Mouse (Mus musculus) forebrain, embryonic 15.5 days (tissue): ENCODE measurements around the gene Emc9. TPM values are rescaled to one million over a fixed set of nuclear protein-coding genes. Genes with fewer than 3 reads are reported as not detected.

Experiments used
- ATAC-seq: fragments of 200-750 bp; cut with Nextera tagmentation; replicated peaks from 2 replicates; pipeline ENCODE4 v1.8.0; 2017; ENCODE audit warnings: mild to moderate bottlenecking, moderate TSS enrichment, moderate library complexity
- H3K27ac ChIP-seq: fragments of 300-500 bp; sonication (generic); replicated peaks from 2 replicates; pipeline ENCODE4 v1.5.1; 2015; ENCODE audit warnings: mild to moderate bottlenecking, inconsistent platforms
- H3K27me3 ChIP-seq: fragments of 300-500 bp; sonication (generic); 2 replicates; pipeline ENCODE4 v1.6.1; 2015; ENCODE audit warnings: inconsistent platforms
- H3K36me3 ChIP-seq: fragments of 300-500 bp; sonication (generic); 2 replicates; pipeline ENCODE4 v1.6.1; 2015; ENCODE audit warnings: mild to moderate bottlenecking, inconsistent platforms
- H3K4me1 ChIP-seq: fragments of 300-500 bp; sonication (generic); 2 replicates; pipeline ENCODE4 v1.6.1; 2015; ENCODE audit warnings: inconsistent platforms
- H3K4me2 ChIP-seq: fragments of 300-500 bp; sonication (generic); replicated peaks from 2 replicates; pipeline ENCODE4 v1.6.1; 2015; ENCODE audit warnings: mild to moderate bottlenecking, inconsistent platforms
- H3K4me3 ChIP-seq: fragments of 300-500 bp; sonication (generic); 2 replicates; pipeline ENCODE4 v1.5.1; 2015; ENCODE audit warnings: mild to moderate bottlenecking, inconsistent platforms
- H3K9ac ChIP-seq: fragments of 300-500 bp; sonication (generic); replicated peaks from 2 replicates; pipeline ENCODE4 v1.6.1; 2015; ENCODE audit warnings: mild to moderate bottlenecking, inconsistent platforms
- H3K9me3 ChIP-seq: fragments of 300-500 bp; sonication (generic); 2 replicates; pipeline ENCODE4 v1.6.1; 2016; ENCODE audit warnings: inconsistent platforms
- WGBS: fragments of 180-500 bp; shearing (Covaris S2); methylation state at CpG from one replicate; pipeline ENCODE4 v1.1.7; 2015; ENCODE audit warnings: mixed read lengths; 5-methylcytosine and 5-hydroxymethylcytosine counted together
- polyA plus RNA-seq: library from polyadenylated mRNA; unstranded; fragments of >200 nt; fragmentation: Nextera tagmentation; extraction: Ambion mirVana; gene quantifications from 2 replicates; pipeline ENCODE4 v1.2.1, GENCODE M21; 2015

The Emc9 gene
- polyA plus RNA-seq, 1 experiment from 2014 or later, result 15.0 TPM

DNA sequence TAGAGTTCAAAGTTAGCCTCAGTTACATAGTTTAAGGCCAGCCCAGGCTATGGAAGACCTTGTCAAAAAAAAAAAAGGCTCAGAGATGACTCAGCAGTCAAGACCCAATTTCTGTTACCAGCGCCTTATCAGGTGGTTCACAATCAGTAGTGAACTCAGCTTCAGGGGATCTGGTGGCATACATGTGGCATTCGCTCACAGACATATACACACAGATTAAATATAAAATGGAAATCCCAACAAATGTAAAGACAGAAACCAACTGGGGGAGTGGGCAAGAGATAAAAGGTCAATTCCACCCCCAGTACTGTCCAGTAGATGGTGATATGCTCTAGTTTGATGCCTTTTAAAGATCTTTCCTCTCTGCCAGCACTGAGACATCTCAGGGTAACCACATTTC lies 1.0 kb upstream of the Emc9 start:
- Histone ChIP-seq H3K9ac (no peak overlapping the region), H3K9me3 (no peaks in the 10 kb centered on the region), H3K4me3 (no peak overlapping the region), H3K27me3 (no peaks in the 10 kb centered on the region), H3K27ac (no peak overlapping the region), H3K36me3 (no peaks in the 10 kb centered on the region; the same call in 1 of the 2 replicates), H3K4me2 (no peak overlapping the region), H3K4me1 (peaks cover 28% of the 10 kb centered on the region)
- no peak for ATAC-seq
- WGBS, result 94% methylated on average over 2 of the region's 2 CpGs

DNA sequence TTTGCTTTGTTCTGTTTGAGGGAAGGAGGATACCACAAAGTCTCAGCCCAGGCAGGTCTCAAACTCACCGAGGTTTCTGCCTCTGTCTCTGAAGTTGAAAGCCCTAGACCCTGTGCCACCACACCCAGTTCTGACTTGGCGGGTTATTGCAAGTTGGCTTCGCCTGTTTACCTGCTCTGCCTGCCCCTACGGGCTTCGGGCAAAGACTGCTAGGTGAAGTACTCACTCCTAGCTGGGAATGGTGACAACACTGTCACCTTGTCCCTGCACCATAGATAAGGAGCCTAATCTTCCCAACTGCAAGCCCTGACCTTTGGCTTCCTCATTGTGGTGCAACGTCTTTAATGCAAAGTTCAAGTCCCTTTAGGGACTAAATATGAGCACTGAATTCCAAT lies 461 bp upstream of the Emc9 start:
- Histone ChIP-seq H3K9ac (0 out of 2 replicates have a peak overlapping the region, but pooled peaks have one; percentile 47), H3K4me2 (peak overlapping the region; percentile 51; the same call in 1 of the 2 replicates)

DNA sequence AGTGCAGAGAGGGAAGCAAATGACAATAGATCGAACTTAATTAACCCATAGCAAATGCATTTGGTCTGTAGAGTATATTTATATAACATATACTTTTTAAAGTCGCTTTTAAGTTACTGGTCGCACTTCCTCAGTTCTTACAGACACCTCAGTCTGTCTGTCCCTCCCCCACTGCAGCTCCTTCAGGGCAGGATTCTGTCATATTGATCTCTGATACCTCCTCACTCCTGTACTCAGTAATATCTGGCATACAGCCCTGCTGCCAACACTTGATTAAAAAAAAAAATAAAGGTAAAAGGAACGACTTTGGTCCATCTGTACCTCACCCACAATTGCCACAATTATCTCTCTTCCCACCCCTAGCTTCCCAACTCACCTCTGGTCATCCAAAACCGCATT lies 800 bp downstream of the Emc9 start:
- peaks cover 16% of the 10 kb centered on the region for H3K4me1 ChIP-seq
- 41% methylated on average over 5 of the region's 5 CpGs for WGBS
- no peak for ATAC-seq
- peak overlapping the region; percentile 51 for H3K4me2 ChIP-seq
- H3K9ac ChIP-seq, result peak overlapping the region; percentile 47; the same call in 1 of the 2 replicates
- H3K27ac ChIP-seq, result no peak overlapping the region
- peaks cover 8% of the 10 kb centered on the region; the same call in 1 of the 2 replicates for H3K36me3 ChIP-seq
- no peaks in the 10 kb centered on the region for H3K9me3 ChIP-seq
- no peaks in the 10 kb centered on the region for H3K27me3 ChIP-seq
- peak overlapping the region; percentile 43 for H3K4me3 ChIP-seq

More for the DNA sequence above, 461 bp upstream of the Emc9 start:
- Histone ChIP-seq H3K4me3 (peak overlapping the region; percentile 43; the same call in 1 of the 2 replicates), H3K4me1 (peaks cover 28% of the 10 kb centered on the region), H3K36me3 (peaks cover 5% of the 10 kb centered on the region; the same call in 1 of the 2 replicates), H3K27me3 (no peaks in the 10 kb centered on the region), H3K9me3 (no peaks in the 10 kb centered on the region), H3K27ac (no peak overlapping the region)
- no peak for ATAC-seq
- WGBS, result 72% methylated on average over 6 of the region's 6 CpGs

DNA sequence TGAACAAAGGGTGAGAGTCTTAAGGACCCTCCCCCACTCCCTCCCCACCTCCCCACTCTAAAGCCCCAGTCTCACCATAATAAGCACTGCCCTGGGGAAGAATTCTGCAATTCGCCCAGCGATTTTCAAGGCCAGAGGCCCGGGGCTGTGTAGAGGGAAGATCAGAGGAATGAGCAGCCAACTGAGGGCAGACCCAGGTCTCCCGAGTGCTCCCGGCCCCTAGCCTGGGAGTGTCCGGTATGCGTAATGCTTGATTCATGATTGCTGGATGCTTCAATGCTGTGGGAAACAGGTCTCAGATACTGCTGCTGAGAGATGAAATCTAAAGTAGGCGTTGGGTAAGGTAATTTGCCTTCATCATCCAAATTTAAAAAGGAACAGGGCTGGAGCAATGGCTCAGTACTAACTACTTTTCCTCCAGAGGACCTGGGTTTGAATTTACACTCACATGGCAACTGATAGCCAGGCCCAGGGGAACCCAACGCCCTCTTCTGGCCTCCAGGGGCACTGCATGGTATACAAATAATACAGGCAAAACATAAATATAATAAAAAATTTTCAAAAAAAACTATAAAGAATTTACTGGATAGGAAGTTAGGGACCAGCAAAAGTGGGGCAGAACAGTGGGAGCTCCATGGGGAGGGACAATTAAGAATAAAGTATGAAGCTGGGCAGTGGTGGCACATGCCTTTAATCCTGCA lies 3.0 kb downstream of the Emc9 start:
- Histone ChIP-seq H3K27ac (no peak overlapping the region), H3K4me2 (no peak overlapping the region), H3K4me1 (peaks cover 25% of the 10 kb centered on the region), H3K9me3 (no peaks in the 10 kb centered on the region), H3K36me3 (peaks cover 8% of the 10 kb centered on the region; the same call in 1 of the 2 replicates), H3K4me3 (no peak overlapping the region), H3K27me3 (no peaks in the 10 kb centered on the region), H3K9ac (no peak overlapping the region)
- WGBS, result 79% methylated on average over 9 of the region's 9 CpGs
- ATAC-seq, result no peak

DNA sequence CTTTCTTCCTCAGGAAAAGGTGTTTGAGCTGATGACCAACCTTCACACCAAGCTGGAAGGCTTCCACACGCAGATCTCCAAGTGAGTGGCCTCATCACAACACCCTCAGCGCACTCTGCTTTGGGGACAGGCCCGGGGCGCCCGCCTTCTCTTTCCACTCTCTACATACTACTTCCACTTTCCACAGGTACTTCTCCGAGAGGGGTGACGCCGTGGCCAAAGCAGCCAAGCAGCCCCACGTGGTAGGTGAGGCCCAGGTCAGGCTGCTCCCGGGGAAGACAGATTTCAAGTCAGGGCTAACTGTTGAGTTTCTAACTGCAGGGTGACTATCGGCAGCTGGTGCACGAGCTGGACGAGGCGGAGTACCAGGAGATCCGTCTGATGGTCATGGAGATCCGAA lies 4.4 kb downstream of the Emc9 start:
- 96% methylated on average over 16 of the region's 16 CpGs for WGBS
- Histone ChIP-seq H3K4me1 (peaks cover 25% of the 10 kb centered on the region), H3K9me3 (no peaks in the 10 kb centered on the region), H3K36me3 (0 out of 2 replicates have a peak, but pooled peaks cover 8% of the 10 kb centered on the region), H3K27ac (no peak overlapping the region), H3K4me2 (no peak overlapping the region), H3K4me3 (no peak overlapping the region), H3K27me3 (no peaks in the 10 kb centered on the region), H3K9ac (no peak overlapping the region)
- ATAC-seq, result no peak

DNA sequence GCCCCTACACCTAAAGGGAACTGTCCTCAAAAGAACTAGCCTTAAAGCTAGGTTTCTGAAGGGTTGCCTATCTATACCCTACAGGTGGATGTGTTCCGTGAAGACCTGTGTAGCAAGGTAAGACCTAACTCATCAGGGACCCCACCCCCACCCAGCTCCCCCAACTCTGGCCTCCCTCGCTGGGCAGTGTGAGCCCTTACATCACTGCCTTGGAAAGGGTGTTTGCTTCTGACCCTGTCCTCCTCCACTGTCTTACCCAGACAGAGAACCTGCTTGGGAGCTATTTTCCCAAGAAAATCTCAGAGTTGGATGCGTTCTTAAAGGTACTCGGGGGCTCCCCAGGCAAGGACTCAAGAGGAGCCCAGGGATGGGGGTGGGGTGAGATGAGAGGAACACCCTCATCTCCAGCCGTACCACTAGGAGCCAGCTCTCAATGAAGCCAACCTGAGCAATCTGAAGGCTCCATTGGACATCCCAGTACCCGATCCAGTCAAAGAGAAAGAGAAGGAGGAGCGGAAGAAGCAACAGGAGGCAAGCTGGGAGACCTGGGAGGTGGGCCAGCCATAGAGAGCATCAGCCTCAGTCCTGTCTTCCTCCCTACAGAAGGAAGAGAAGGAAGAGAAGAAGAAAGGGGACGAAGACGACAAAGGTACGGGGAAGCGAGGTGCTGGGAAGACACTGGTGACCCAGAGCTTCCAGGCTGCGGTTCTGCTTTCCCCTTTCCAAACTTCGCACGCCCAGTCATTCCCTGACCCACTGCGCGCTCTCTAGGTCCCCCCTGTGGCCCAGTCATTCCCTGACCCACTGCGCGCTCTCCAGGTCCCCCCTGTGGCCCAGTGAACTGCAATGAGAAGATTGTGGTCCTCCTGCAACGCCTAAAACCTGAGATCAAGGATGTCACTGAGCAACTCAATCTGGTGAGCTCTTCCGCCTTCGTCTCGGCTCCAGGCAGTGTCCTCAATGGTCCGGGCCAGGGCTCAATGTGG lies 5.3 kb downstream of the Emc9 start:
- Histone ChIP-seq H3K4me3 (no peak overlapping the region), H3K27me3 (no peaks in the 10 kb centered on the region), H3K4me1 (peaks cover 16% of the 10 kb centered on the region), H3K9me3 (no peaks in the 10 kb centered on the region), H3K9ac (no peak overlapping the region), H3K27ac (no peak overlapping the region), H3K36me3 (0 out of 2 replicates have a peak, but pooled peaks cover 8% of the 10 kb centered on the region), H3K4me2 (no peak overlapping the region)
- 85% methylated on average over 23 of the region's 23 CpGs for WGBS
- ATAC-seq, result no peak

DNA sequence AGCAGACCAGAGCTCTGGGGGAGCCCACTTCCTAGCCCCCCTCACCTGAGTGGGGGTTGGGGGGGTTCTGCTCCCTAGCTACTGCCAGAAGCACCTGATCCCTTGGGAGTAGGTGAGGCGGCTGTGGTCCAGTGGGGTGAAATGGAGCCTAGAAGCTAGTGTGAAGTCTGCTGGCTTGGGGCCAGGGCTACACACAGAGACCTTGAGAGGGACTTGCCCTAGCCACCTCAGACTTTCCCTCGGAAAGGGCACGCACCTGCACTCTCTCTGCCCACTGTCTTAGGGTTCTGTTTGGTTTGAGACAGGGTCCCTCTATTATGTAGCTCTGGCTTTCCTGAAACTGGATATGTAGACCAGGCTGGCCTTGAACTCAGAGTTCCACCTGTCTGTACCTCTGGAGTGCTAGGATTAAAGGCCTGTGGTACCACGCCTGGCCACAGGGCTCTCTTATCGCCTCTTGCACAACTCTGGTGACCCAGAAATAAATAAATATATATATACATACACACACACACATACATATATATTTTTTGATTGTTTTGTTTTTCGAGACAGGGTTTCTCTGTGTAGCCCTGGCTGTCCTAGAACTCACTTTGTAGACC lies 6.3 kb downstream of the Emc9 start:
- 34% methylated on average over 6 of the region's 6 CpGs for WGBS
- Histone ChIP-seq H3K9ac (peak overlapping the region; percentile 92), H3K36me3 (0 out of 2 replicates have a peak, but pooled peaks cover 8% of the 10 kb centered on the region), H3K9me3 (no peaks in the 10 kb centered on the region), H3K4me1 (peaks cover 12% of the 10 kb centered on the region), H3K27ac (peak overlapping the region; percentile 92), H3K4me2 (peak overlapping the region; percentile 69), H3K4me3 (peak overlapping the region; percentile 73), H3K27me3 (no peaks in the 10 kb centered on the region)
- ATAC-seq, result 0 out of 2 replicates have a peak, but pooled peaks have one; percentile 0

DNA sequence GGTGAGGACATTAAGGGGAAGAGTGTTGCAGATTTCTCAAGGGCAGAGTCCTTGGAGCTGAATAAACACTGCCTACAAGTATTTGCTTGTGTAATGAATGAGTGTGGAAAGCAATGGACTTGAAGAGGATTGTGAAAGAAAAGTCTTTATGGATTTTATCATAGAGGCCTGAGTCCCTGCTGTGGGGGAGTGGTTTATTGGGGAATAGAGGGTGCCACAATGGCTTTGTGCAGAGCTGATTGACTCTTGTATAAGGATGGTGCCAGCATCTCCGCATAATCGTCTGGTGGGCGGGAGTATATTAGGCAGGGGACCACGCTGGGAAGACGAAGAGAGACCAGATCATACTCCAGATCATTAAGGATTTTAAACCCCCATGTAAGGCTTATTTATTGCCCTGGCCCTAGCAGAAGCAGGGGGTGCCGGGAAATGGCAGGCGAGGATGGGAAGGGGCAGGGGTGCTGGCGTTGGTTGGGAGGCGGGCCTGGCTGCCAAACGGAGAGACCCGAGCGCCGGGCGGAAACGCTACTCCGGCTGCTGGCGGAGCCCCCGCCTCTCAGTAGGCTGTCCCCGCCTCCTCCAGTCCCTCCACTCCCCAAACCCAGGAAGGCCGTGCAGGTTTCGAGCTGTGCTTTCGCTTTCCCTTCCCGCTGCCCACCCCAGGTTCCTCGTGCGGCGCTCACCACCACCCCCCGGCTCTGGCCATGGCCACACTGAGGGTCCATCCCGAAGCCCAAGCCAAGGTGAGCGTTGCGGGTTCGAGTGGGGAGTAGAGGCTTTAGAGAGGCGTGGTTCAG lies 7.0 kb downstream of the Emc9 start, which contains the start of gene Psme1:
Gene Psme1 (plus strand): TSS at position 253 of the 797 bp plus-strand sequence.
- Histone ChIP-seq H3K27ac (peak within 1 kb of the TSS; percentile 92), H3K4me2 (peak within 1 kb of the TSS; percentile 69), H3K4me3 (peak within 1 kb of the TSS; percentile 73), H3K36me3 (0 out of 2 replicates have a peak, but pooled peaks cover 8% of the 10 kb centered on the region), H3K9ac (peak within 1 kb of the TSS; percentile 92), H3K27me3 (no peaks in the 10 kb centered on the region), H3K4me1 (peaks cover 12% of the 10 kb centered on the region), H3K9me3 (no peaks in the 10 kb centered on the region)
- WGBS, result under 1% methylated on average over 32 of the region's 32 CpGs
- ATAC-seq, result peak; percentile 95

DNA sequence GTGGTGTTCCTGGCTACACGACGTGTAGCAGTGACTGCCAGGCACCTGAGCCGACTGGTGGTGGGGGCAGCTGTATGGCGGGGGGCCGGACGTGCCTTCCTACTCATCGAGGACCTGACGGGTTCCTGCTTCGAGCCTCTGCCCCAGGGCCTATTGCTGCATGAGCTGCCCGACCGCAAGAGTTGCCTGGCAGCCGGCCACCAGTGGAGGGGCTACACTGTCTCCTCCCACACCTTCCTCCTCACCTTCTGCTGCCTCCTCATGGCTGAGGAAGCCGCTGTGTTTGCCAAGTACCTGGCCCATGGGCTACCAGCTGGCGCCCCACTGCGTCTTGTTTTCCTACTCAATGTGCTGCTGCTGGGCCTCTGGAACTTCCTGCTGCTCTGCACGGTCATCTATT lies 8.7 kb downstream of the Emc9 start:
- 75% methylated on average over 16 of the region's 16 CpGs for WGBS
- no peak for ATAC-seq
- Histone ChIP-seq H3K4me3 (no peak overlapping the region), H3K4me2 (no peak overlapping the region), H3K9ac (no peak overlapping the region), H3K27me3 (no peaks in the 10 kb centered on the region), H3K4me1 (peaks cover 12% of the 10 kb centered on the region), H3K9me3 (no peaks in the 10 kb centered on the region), H3K27ac (no peak overlapping the region), H3K36me3 (0 out of 2 replicates have a peak, but pooled peaks cover 8% of the 10 kb centered on the region)

DNA sequence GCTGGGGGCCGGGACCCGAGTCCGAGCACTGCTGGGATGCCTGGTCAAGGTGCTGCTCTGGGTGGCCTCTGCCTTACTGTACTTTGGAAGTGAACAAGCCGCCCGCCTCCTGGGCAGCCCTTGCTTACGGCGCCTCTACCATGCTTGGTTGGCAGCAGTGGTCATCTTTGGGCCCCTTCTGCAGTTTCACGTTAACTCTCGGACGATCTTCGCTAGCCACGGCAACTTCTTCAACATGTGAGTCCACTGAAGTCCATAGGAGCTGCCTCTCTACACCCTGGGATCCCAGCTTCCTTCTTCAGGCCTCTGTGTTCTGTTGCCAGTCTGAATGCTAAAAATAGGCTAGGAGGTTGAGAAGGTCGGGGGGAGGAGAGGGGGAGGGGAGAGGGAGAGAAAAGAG lies 9.4 kb downstream of the Emc9 start:
- Histone ChIP-seq H3K9me3 (no peaks in the 10 kb centered on the region), H3K9ac (no peak overlapping the region), H3K27me3 (no peaks in the 10 kb centered on the region), H3K4me2 (no peak overlapping the region), H3K4me3 (no peak overlapping the region), H3K36me3 (0 out of 2 replicates have a peak, but pooled peaks cover 4% of the 10 kb centered on the region), H3K27ac (no peak overlapping the region), H3K4me1 (peaks cover 12% of the 10 kb centered on the region)
- 80% methylated on average over 13 of the region's 13 CpGs for WGBS
- ATAC-seq, result no peak

DNA sequence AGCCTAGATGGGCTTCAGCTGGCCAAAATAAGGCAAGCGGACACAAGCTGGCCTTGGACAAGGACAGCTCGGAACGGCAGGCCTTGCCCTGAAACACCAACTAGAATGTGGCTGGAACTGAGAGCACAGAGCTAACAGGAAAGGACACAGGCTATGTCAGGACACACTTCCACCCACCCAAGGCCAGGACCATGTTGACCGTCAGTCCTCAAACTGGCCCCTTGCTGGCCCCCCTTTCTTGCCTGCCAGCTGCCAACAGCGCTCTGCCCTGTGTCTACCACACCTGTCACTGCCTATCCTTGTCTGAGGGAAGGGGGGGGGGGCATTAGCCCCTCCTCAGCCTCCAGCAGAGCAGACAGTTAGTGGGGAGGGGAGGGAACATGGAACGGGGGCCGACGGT lies 9.8 kb downstream of the Emc9 start, which contains the start of gene Fitm1:
Gene Fitm1 (plus strand): TSS at position 316 of the 400 bp plus-strand sequence.
- no peak within 1 kb of the TSS for H3K4me2 ChIP-seq
- H3K4me1 ChIP-seq, result peaks cover 12% of the 10 kb centered on the region
- WGBS, result 69% methylated on average over 8 of the region's 8 CpGs
- no peaks in the 10 kb centered on the region for H3K27me3 ChIP-seq
- ATAC-seq, result no peak
- no peaks in the 10 kb centered on the region for H3K9me3 ChIP-seq
- H3K9ac ChIP-seq, result no peak within 1 kb of the TSS
- no peak within 1 kb of the TSS for H3K27ac ChIP-seq
- H3K4me3 ChIP-seq, result no peak within 1 kb of the TSS
- peaks cover 3% of the 10 kb centered on the region; the same call in 1 of the 2 replicates for H3K36me3 ChIP-seq
